Mouse (Mus musculus): ENCODE data around the gene Hyal1. TPM values are rescaled to one million over a fixed set of nuclear protein-coding genes. Genes with fewer than 3 reads are reported as not detected.

Hyal1 gene
- total and polyA plus RNA-seq, 3 experiments = 0.40 to 0.59 TPM; not detected in 1

DNA sequence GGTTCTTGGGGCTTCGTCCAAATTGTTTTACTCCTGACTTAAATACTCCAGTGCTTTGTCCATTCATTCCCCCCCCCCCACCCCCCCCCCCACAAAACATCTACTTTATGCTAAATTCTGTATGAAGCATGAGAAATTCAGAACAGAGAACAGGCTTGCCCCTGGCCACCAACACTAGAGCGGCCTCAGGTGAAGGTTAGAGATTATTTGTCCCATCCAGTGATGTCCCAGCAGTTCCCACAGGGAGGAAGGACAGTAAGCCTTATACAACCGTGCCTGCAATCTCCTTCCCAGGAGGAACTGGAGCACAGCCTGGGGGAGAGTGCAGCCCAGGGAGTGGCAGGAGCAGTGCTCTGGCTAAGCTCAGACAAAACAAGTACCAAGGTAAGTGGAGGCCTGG, 1.9 kb downstream of the Hyal1 start, which contains the start of gene Naa80:
Naa80 (plus strand) TSS at position 301 of the 400 bp plus-strand sequence.
- dilution Hi-C loops (cut with MboI; ENCODE audit: extremely low pct_ligation_motif_present, extremely low pct_unique_long_range_greater_than_20kb, low sequenced_read_pairs) = no loop called here
- H3K27ac ChIP-seq (ENCODE audit: insufficient read depth, low read depth) = no peak within 1 kb of the TSS
- no peak for TF ChIP-seq MAFK (IDR thresholded peaks at IDR 0.05; ENCODE audit: insufficient replicate concordance, low read length)
- TF ChIP-seq RCOR1 (conservative IDR thresholded peaks at IDR 0.05; ENCODE audit: low read depth, low read length) = no peak
- no peak for TF ChIP-seq MYC (IDR thresholded peaks at IDR 0.05; ENCODE audit: low read depth, low read length)
- TF ChIP-seq GABPA (IDR thresholded peaks at IDR 0.05; ENCODE audit: insufficient replicate concordance, low read depth, low read length) = no peak
- no peak for TF ChIP-seq USF1 (IDR thresholded peaks at IDR 0.05; ENCODE audit: low read depth, low read length)
- no peak for TF ChIP-seq CHD1 (IDR thresholded peaks at IDR 0.05; ENCODE audit: low read depth, low read length)
- peaks cover 8 to 20% of the 10 kb centered on the region in 2 experiments for H3K36me3 ChIP-seq (replicated peaks in 1 of 2; ENCODE audit: control insufficient read depth in 1 of 2, insufficient read depth in 1 of 2, low read length in 1 of 2)
- no peak for DNase-seq (ENCODE audit: extremely low read depth)
- in situ Hi-C loops (cut with MboI; ENCODE audit: low pct_ligation_motif_present, low pct_unique_long_range_greater_than_20kb, low sequenced_read_pairs) = no loop called here
- H3K9me3 ChIP-seq (replicated peaks; ENCODE audit: low read length) = no peaks in the 10 kb centered on the region
- peaks cover 17 to 43% of the 10 kb centered on the region in 2 experiments for H3K4me1 ChIP-seq (ENCODE audit: control insufficient read depth in 1 of 2, insufficient read depth in 2 of 2)
- no peak within 1 kb of the TSS for H3K4me3 ChIP-seq (replicated peaks in 1 of 3; ENCODE audit: low read depth in 2 of 3, low read length in 2 of 3, poor library complexity in 1 of 3)
- H3K79me2 ChIP-seq (replicated peaks; ENCODE audit: control insufficient read depth, extremely low read depth, insufficient read depth, poor library complexity, severe bottlenecking) = no peaks in the 10 kb centered on the region
- no peak within 1 kb of the TSS for H3K4me2 ChIP-seq (ENCODE audit: insufficient read depth, low read depth, poor library complexity, severe bottlenecking)
- H3K27me3 ChIP-seq (replicated peaks) = no peaks in the 10 kb centered on the region
- no peak within 1 kb of the TSS for H3K9ac ChIP-seq (ENCODE audit: insufficient read depth, low read depth)

DNA sequence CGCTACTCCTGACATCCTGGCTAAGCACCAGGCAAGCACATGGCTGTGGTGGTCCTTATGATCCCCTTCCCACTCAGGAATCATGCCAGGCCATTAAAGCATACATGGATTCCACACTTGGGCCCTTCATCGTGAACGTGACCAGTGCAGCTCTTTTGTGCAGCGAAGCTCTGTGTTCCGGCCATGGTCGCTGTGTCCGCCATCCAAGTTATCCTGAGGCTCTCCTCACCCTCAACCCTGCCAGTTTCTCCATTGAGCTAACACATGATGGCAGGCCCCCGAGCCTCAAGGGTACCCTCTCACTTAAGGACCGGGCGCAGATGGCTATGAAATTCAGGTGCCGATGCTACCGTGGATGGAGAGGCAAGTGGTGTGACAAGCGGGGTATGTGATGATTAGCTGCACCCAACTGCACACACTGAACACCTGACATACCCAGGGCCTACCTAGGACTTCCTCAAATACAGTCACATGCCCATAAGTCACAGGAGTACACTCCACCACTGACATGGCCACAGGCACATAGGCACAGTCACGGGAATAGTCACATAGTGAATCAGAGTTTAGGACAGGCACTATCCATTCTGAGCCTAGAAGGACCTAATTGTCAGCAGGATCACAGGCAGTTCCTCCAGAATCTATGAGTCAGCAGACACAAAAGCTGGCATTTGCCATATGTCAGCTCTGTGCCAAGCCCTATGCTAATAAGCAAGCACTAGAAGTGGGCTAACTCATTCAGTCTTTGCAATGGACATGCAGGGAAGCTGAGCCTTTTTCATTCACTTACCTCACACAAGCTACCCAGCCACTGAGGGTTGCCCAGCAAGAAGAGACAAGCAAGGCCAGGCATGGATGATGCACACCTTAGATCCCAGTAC, 2.5 kb downstream of the Hyal1 start:
- Histone ChIP-seq H3K4me2 (ENCODE audit: insufficient read depth, low read depth, poor library complexity, severe bottlenecking) (no peak overlapping the region), H3K4me3 (replicated peaks in 1 of 3; ENCODE audit: low read depth in 2 of 3, low read length in 2 of 3, poor library complexity in 1 of 3) (no peak overlapping the region), H3K36me3 (replicated peaks in 1 of 2; ENCODE audit: control insufficient read depth in 1 of 2, insufficient read depth in 1 of 2, low read length in 1 of 2) (peaks cover 8 to 24% of the 10 kb centered on the region in 2 experiments), H3K79me2 (replicated peaks; ENCODE audit: control insufficient read depth, extremely low read depth, insufficient read depth, poor library complexity, severe bottlenecking) (no peaks in the 10 kb centered on the region), H3K4me1 (ENCODE audit: control insufficient read depth in 1 of 2, insufficient read depth in 2 of 2) (peaks cover 17 to 43% of the 10 kb centered on the region in 2 experiments), H3K27ac (ENCODE audit: insufficient read depth, low read depth) (no peak overlapping the region), H3K9ac (ENCODE audit: insufficient read depth, low read depth) (no peak overlapping the region), H3K9me3 (replicated peaks; ENCODE audit: low read length) (no peaks in the 10 kb centered on the region), H3K27me3 (replicated peaks) (no peaks in the 10 kb centered on the region)
- dilution Hi-C loops (cut with MboI; ENCODE audit: extremely low pct_ligation_motif_present, extremely low pct_unique_long_range_greater_than_20kb, low sequenced_read_pairs) (no loop called here), in situ Hi-C loops (cut with MboI; ENCODE audit: low pct_ligation_motif_present, low pct_unique_long_range_greater_than_20kb, low sequenced_read_pairs) (no loop called here)
- DNase-seq (ENCODE audit: extremely low read depth) = no peak
- TF ChIP-seq CHD1 (IDR thresholded peaks at IDR 0.05; ENCODE audit: low read depth, low read length) (no peak), IRF4 (IDR thresholded peaks at IDR 0.05; ENCODE audit: low read depth, low read length) (no peak), USF1 (IDR thresholded peaks at IDR 0.05; ENCODE audit: low read depth, low read length) (no peak), MXI1 (IDR thresholded peaks at IDR 0.05; ENCODE audit: low read depth, low read length) (no peak), MEF2A (IDR thresholded peaks at IDR 0.05; ENCODE audit: borderline replicate concordance, low read depth, low read length) (no peak), ZMIZ1 (IDR thresholded peaks at IDR 0.05; ENCODE audit: low read depth, low read length) (no peak), SMC3 (IDR thresholded peaks at IDR 0.05; ENCODE audit: low read depth, low read length) (no peak), MAFK (IDR thresholded peaks at IDR 0.05; ENCODE audit: insufficient replicate concordance, low read length) (no peak), MYC (IDR thresholded peaks at IDR 0.05; ENCODE audit: low read depth, low read length) (no peak), NELFE (IDR thresholded peaks at IDR 0.05; ENCODE audit: low read depth, low read length) (no peak), UBTF (IDR thresholded peaks at IDR 0.05; ENCODE audit: low read depth, low read length) (no peak), MAX (IDR thresholded peaks at IDR 0.05; ENCODE audit: low read length) (no peak), ZC3H11A (IDR thresholded peaks at IDR 0.05; ENCODE audit: low read depth, low read length) (no peak), NRF1 (IDR thresholded peaks at IDR 0.05; ENCODE audit: low read depth, low read length) (no peak)
